Mouse (Mus musculus) hematopoietic stem cell, adult 5-6 weeks (primary cell): ENCODE measurements at regions not wholly inside any gene's neighbourhood (a gene's known extent, or its start where the extent isn't known, plus 50 kb on each side); places are given as distances from the start of the nearest gene placed in this dataset.

Experiments
- ATAC-seq, 2 experiments: fragments of 125-278 bp in 1 of 2; replicated peaks in 1 of 2; 2 replicates each; pipeline ENCODE4 v1.8.0; 2016 to 2017; ENCODE audit warnings: inconsistent platforms in 2 of 2, mild to moderate bottlenecking in 2 of 2, moderate number of reproducible peaks in 2 of 2, low read depth in 1 of 2, moderate TSS enrichment in 1 of 2; ENCODE audit not compliant: low FRiP score in 2 of 2, poor library complexity in 2 of 2, severe bottlenecking in 2 of 2, insufficient read depth in 1 of 2, low TSS enrichment in 1 of 2

DNA sequence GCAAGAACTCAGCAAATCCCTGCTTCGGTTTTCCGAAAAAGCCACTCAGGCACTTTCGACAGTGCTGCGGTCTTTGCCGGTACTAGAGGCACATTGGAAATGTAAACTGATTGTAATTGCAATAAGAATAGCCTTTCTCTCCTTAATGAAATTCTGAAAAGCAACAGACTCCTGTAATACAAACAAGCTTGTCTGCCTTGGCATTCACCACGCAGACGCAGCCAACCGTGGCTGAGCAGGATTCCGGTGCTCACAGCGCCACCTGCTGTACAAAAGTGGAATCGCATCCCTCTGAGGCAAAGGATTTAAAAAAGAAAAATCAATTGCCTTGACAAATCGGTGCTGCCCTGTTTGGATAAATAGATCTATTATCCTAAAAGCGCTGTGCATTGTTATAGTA is 2395.2 kb upstream of the 5930422O12Rik start:
- ATAC-seq, result peak; percentile 77 to 83

DNA sequence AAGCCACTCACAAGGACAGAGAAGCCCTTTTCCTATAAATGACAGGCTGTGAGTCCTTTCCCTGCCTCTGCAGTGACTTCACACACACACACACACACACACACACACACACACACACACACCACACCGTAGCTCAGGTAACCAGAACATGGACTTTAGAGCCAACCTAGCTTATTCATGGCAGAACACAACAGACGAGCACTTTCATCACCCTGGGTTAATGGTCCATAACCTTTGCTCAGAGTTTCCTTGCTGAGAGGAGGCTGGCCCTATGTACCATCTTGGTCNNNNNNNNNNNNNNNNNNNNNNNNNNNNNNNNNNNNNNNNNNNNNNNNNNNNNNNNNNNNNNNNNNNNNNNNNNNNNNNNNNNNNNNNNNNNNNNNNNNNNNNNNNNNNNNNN is 2391.6 kb upstream of the 5930422O12Rik start:
- ATAC-seq, result no peak
